Mouse (Mus musculus) midbrain, embryonic 10.5 days (tissue): ENCODE results near the gene Acox3. TPM values are rescaled to one million over a fixed set of nuclear protein-coding genes. Genes with fewer than 3 reads are reported as not detected.
"Not testable (repeated sequence)": the region's sequence is repeated elsewhere in the genome, so short reads cannot be mapped to it uniquely, and the experiment has no call there.

ENCODE experiments used
- DNase-seq: peaks from one replicate; pipeline ENCODE4 v3.0.0-alpha.2; 2017; ENCODE audit warnings: low spot score
- H3K27ac ChIP-seq: fragments of 300-500 bp; sonication (generic); replicated peaks from 2 replicates; pipeline ENCODE4 v1.5.1; 2016; ENCODE audit warnings: mild to moderate bottlenecking
- H3K27me3 ChIP-seq: fragments of 300-500 bp; sonication (generic); 2 replicates; pipeline ENCODE4 v1.6.1; 2016; ENCODE audit warnings: low read depth, mild to moderate bottlenecking; ENCODE audit not compliant: poor library complexity, severe bottlenecking
- H3K36me3 ChIP-seq: fragments of 300-500 bp; sonication (generic); 2 replicates; pipeline ENCODE4 v1.6.1; 2016; ENCODE audit warnings: mild to moderate bottlenecking, moderate library complexity
- H3K4me1 ChIP-seq: fragments of 300-500 bp; sonication (generic); 2 replicates; pipeline ENCODE4 v1.6.1; 2016
- H3K4me3 ChIP-seq: fragments of 300-500 bp; sonication (generic); 2 replicates; pipeline ENCODE4 v1.5.1; 2016; ENCODE audit warnings: mild to moderate bottlenecking, moderate library complexity
- H3K9me3 ChIP-seq: fragments of 300-500 bp; sonication (generic); replicated peaks from 2 replicates; pipeline ENCODE4 v1.6.1; 2016; ENCODE audit warnings: mild to moderate bottlenecking
- WGBS: fragments of 180-500 bp; shearing (Covaris S2); methylation state at CpG from one replicate; pipeline ENCODE4 v1.1.7; 2016; 5-methylcytosine and 5-hydroxymethylcytosine counted together
- polyA plus RNA-seq: library from polyadenylated mRNA; unstranded; fragments of >200 nt; fragmentation: Nextera tagmentation; extraction: Ambion mirVana; gene quantifications from 2 replicates; pipeline ENCODE4 v1.2.1, GENCODE M21; 2016

The Acox3 gene
- polyA plus RNA-seq, 1 experiment from 2014 or later = 10.2 TPM

- no peaks in the 10 kb centered on the region for H3K27me3 ChIP-seq
- no peaks in the 10 kb centered on the region for H3K9me3 ChIP-seq
- no peak for DNase-seq
- 61% methylated on average over 3 of the region's 3 CpGs for WGBS
- H3K4me3 ChIP-seq = no peak overlapping the region
- peaks cover 15% of the 10 kb centered on the region for H3K4me1 ChIP-seq
- H3K27ac ChIP-seq = no peak overlapping the region
- no peaks in the 10 kb centered on the region for H3K36me3 ChIP-seq
Observed at GRCm38 (mm10) chr5:35580156-35580922, 2.5 kb upstream of the Acox3 start.

- peak overlapping the region; percentile 66 for H3K4me3 ChIP-seq
- 8% methylated on average over 17 of the region's 17 CpGs for WGBS
- peaks cover 14% of the 10 kb centered on the region for H3K4me1 ChIP-seq
- no peaks in the 10 kb centered on the region for H3K27me3 ChIP-seq
- H3K9me3 ChIP-seq = no peaks in the 10 kb centered on the region
- H3K27ac ChIP-seq = peak overlapping the region; percentile 69
- DNase-seq = no peak
- peaks cover 3% of the 10 kb centered on the region for H3K36me3 ChIP-seq
Observed at GRCm38 (mm10) chr5:35583221-35583783, 462 bp downstream of the Acox3 start.

- H3K27me3 ChIP-seq, H3K9me3 ChIP-seq, H3K27ac ChIP-seq, DNase-seq, H3K4me3 ChIP-seq: not testable (repeated sequence)
- Histone ChIP-seq H3K4me1 (peaks cover 14% of the 10 kb centered on the region), H3K36me3 (peaks cover 12% of the 10 kb centered on the region)
- WGBS = 91% methylated on average over 2 of the region's 2 CpGs
Observed at GRCm38 (mm10) chr5:35584259-35584658, 1.4 kb downstream of the Acox3 start.

- WGBS = 89% methylated on average over 4 of the region's 4 CpGs
- Histone ChIP-seq H3K27me3 (no peaks in the 10 kb centered on the region), H3K4me3 (no peak overlapping the region), H3K4me1 (no peaks in the 10 kb centered on the region), H3K9me3 (no peaks in the 10 kb centered on the region), H3K27ac (no peak overlapping the region), H3K36me3 (peaks cover 58% of the 10 kb centered on the region)
- no peak for DNase-seq
Observed at GRCm38 (mm10) chr5:35591497-35591896, 8.7 kb downstream of the Acox3 start.

GRCm38 (mm10) chr5:35592081-35592736 lies 9.4 kb downstream of the Acox3 start:
- no peaks in the 10 kb centered on the region for H3K4me1 ChIP-seq
- H3K9me3 ChIP-seq = no peaks in the 10 kb centered on the region
- H3K27me3 ChIP-seq = no peaks in the 10 kb centered on the region
- no peak overlapping the region for H3K4me3 ChIP-seq
- no peak for DNase-seq
- H3K36me3 ChIP-seq = peaks cover 58% of the 10 kb centered on the region
- no peak overlapping the region for H3K27ac ChIP-seq
- 81% methylated on average over 21 of the region's 21 CpGs for WGBS

GRCm38 (mm10) chr5:35592824-35593223 lies 10.0 kb downstream of the Acox3 start:
- H3K27ac ChIP-seq = no peak overlapping the region
- no peak for DNase-seq
- H3K4me3 ChIP-seq = no peak overlapping the region
- H3K27me3 ChIP-seq = no peaks in the 10 kb centered on the region
- H3K9me3 ChIP-seq = no peaks in the 10 kb centered on the region
- 73% methylated on average over 4 of the region's 4 CpGs for whole genome bisulfite sequencing
- peaks cover 60% of the 10 kb centered on the region for H3K36me3 ChIP-seq
- H3K4me1 ChIP-seq = no peaks in the 10 kb centered on the region

- 88% methylated on average over 6 of the region's 6 CpGs for WGBS
- no peaks in the 10 kb centered on the region for H3K9me3 ChIP-seq
- no peak for DNase-seq
- H3K27me3 ChIP-seq = no peaks in the 10 kb centered on the region
- H3K4me3 ChIP-seq = no peak overlapping the region
- H3K27ac ChIP-seq = no peak overlapping the region
- H3K4me1 ChIP-seq = no peaks in the 10 kb centered on the region
- H3K36me3 ChIP-seq = peaks cover 62% of the 10 kb centered on the region
Observed at GRCm38 (mm10) chr5:35593272-35593671, 10.4 kb downstream of the Acox3 start.

- no peak for DNase-seq
- 92% methylated on average over 4 of the region's 4 CpGs for WGBS
- Histone ChIP-seq H3K27me3 (no peaks in the 10 kb centered on the region), H3K4me1 (no peaks in the 10 kb centered on the region), H3K36me3 (peaks cover 62% of the 10 kb centered on the region), H3K4me3 (no peak overlapping the region), H3K27ac (no peak overlapping the region), H3K9me3 (no peaks in the 10 kb centered on the region)
Observed at GRCm38 (mm10) chr5:35594768-35595167, 11.9 kb downstream of the Acox3 start.

- DNase-seq = peak; percentile 81
- Histone ChIP-seq H3K4me3 (no peak overlapping the region), H3K27ac (no peak overlapping the region), H3K9me3 (no peaks in the 10 kb centered on the region), H3K36me3 (peaks cover 62% of the 10 kb centered on the region), H3K4me1 (no peaks in the 10 kb centered on the region), H3K27me3 (no peaks in the 10 kb centered on the region)
- 24% methylated on average over 4 of the region's 4 CpGs for WGBS
Observed at GRCm38 (mm10) chr5:35595706-35596105, 12.9 kb downstream of the Acox3 start.

- no peak overlapping the region for H3K27ac ChIP-seq
- WGBS = 87% methylated on average over 18 of the region's 18 CpGs
- no peaks in the 10 kb centered on the region for H3K9me3 ChIP-seq
- H3K4me1 ChIP-seq = no peaks in the 10 kb centered on the region
- H3K4me3 ChIP-seq = no peak overlapping the region
- peaks cover 60% of the 10 kb centered on the region for H3K36me3 ChIP-seq
- no peaks in the 10 kb centered on the region for H3K27me3 ChIP-seq
- DNase-seq = no peak
Observed at GRCm38 (mm10) chr5:35596169-35597160, 13.6 kb downstream of the Acox3 start.

- Histone ChIP-seq H3K4me1 (no peaks in the 10 kb centered on the region), H3K36me3 (peaks cover 58% of the 10 kb centered on the region), H3K27me3 (no peaks in the 10 kb centered on the region), H3K4me3 (no peak overlapping the region), H3K27ac (no peak overlapping the region), H3K9me3 (no peaks in the 10 kb centered on the region)
- 82% methylated on average over 11 of the region's 11 CpGs for WGBS
- no peak for DNase-seq
Observed at GRCm38 (mm10) chr5:35600233-35600632, 17.4 kb downstream of the Acox3 start.

- Histone ChIP-seq H3K36me3 (peaks cover 58% of the 10 kb centered on the region), H3K27me3 (no peaks in the 10 kb centered on the region)
- WGBS = 93% methylated on average over 8 of the region's 8 CpGs
Observed at GRCm38 (mm10) chr5:35601526-35601925, 18.7 kb downstream of the Acox3 start.

More at GRCm38 (mm10) chr5:35601526-35601925, 18.7 kb downstream of the Acox3 start:
- Histone ChIP-seq H3K4me1 (no peaks in the 10 kb centered on the region), H3K4me3 (no peak overlapping the region), H3K9me3 (no peaks in the 10 kb centered on the region), H3K27ac (no peak overlapping the region)
- DNase-seq = no peak
